Mouse (Mus musculus) large intestine, adult 2 months (tissue): ENCODE measurements around the gene Sardh. TPM values are rescaled to one million over a fixed set of nuclear protein-coding genes. Genes with fewer than 3 reads are reported as not detected.

Experiments used
- DNase-seq: peaks from one replicate; pipeline ENCODE4 v3.0.0-alpha.2; 2012; ENCODE audit warnings: low read depth, low spot score
- WGBS: fragments of 180-500 bp; shearing (Covaris S2); methylation state at CpG from one replicate; pipeline ENCODE4 v1.1.7; 2018; 5-methylcytosine and 5-hydroxymethylcytosine counted together
- polyA plus RNA-seq: library from polyadenylated mRNA; depleted of rRNA; stranded (reverse); fragments of >200 nt; gene quantifications from 2 replicates; pipeline ENCODE4 v1.2.3, GENCODE M21; 2012; rRNA removed

Gene Sardh
- polyA plus RNA-seq: 2.1 and 3.4 TPM in 2 replicates

- peak; percentile 47 for DNase-seq
- WGBS: 49% methylated on average over 2 of the region's 2 CpGs
These were observed at the start of gene Sardh for GRCm38 (mm10) chr2:27248211-27248610. Gene Sardh, minus strand, starts transcription at chr2:27248337.

GRCm38 (mm10) chr2:27296656-27297406 lies 48.7 kb upstream of the Sardh start:
- WGBS: 51% methylated on average over 9 of the region's 9 CpGs
- DNase-seq: no peak

GRCm38 (mm10) chr2:27294777-27295176 lies 46.6 kb upstream of the Sardh start:
- WGBS: 90% methylated on average over 3 of the region's 3 CpGs
- DNase-seq: no peak

GRCm38 (mm10) chr2:27289019-27289418 lies 40.9 kb upstream of the Sardh start:
- WGBS: 19% methylated on average over 3 of the region's 3 CpGs
- DNase-seq: peak; percentile 42

- 69% methylated on average over 7 of the region's 7 CpGs for WGBS
- DNase-seq: no peak
These were observed 39.0 kb upstream of the Sardh start for GRCm38 (mm10) chr2:27286971-27287710.

- peak; percentile 11 for DNase-seq
- 45% methylated on average over 7 of the region's 7 CpGs for WGBS
These were observed 36.3 kb upstream of the Sardh start for GRCm38 (mm10) chr2:27284441-27284840.

GRCm38 (mm10) chr2:27281771-27282170 lies 33.6 kb upstream of the Sardh start:
- 94% methylated on average over 9 of the region's 9 CpGs for WGBS
- no peak for DNase-seq

GRCm38 (mm10) chr2:27280920-27281611 lies 32.9 kb upstream of the Sardh start:
- peak; percentile 28 for DNase-seq
- WGBS: 67% methylated on average over 13 of the region's 13 CpGs

- DNase-seq: no peak
- 82% methylated on average over 7 of the region's 7 CpGs for WGBS
These were observed 30.7 kb upstream of the Sardh start for GRCm38 (mm10) chr2:27278859-27279258.

- 57% methylated on average over 2 of the region's 2 CpGs for WGBS
- DNase-seq: no peak
These were observed 20.2 kb upstream of the Sardh start for GRCm38 (mm10) chr2:27268325-27268724.

- DNase-seq: no peak
- WGBS: 76% methylated on average over 3 of the region's 3 CpGs
These were observed 17.7 kb upstream of the Sardh start for GRCm38 (mm10) chr2:27265819-27266218.

- 65% methylated on average over 4 of the region's 4 CpGs for WGBS
These were observed 14.8 kb upstream of the Sardh start for GRCm38 (mm10) chr2:27262984-27263383.

GRCm38 (mm10) chr2:27251434-27251833 lies 3.3 kb upstream of the Sardh start:
- no peak for DNase-seq

More at GRCm38 (mm10) chr2:27262984-27263383, 14.8 kb upstream of the Sardh start:
- DNase-seq: no peak

GRCm38 (mm10) chr2:27247487-27247863 lies 662 bp downstream of the Sardh start:
- DNase-seq: no peak
- WGBS: 17% methylated on average over 2 of the region's 2 CpGs

GRCm38 (mm10) chr2:27246712-27247486 lies 1.2 kb downstream of the Sardh start:
- DNase-seq: peak; percentile 56
- WGBS: 9% methylated on average over 7 of the region's 7 CpGs

GRCm38 (mm10) chr2:27245947-27246346 lies 2.2 kb downstream of the Sardh start:
- no peak for DNase-seq
- 77% methylated on average over 7 of the region's 7 CpGs for WGBS

- DNase-seq: no peak
- WGBS: 38% methylated on average over 4 of the region's 4 CpGs
These were observed 10.8 kb downstream of the Sardh start for GRCm38 (mm10) chr2:27237342-27237741.

- 18% methylated on average over 3 of the region's 3 CpGs for WGBS
- DNase-seq: no peak
These were observed 12.4 kb downstream of the Sardh start for GRCm38 (mm10) chr2:27235729-27236128.

- WGBS: 18% methylated on average over 7 of the region's 7 CpGs
These were observed 15.8 kb downstream of the Sardh start for GRCm38 (mm10) chr2:27232376-27232775.

More at GRCm38 (mm10) chr2:27232376-27232775, 15.8 kb downstream of the Sardh start:
- no peak for DNase-seq
